Comparison of ENCODE assay signal across 1 mouse cellular context in the genomic region with DNA sequence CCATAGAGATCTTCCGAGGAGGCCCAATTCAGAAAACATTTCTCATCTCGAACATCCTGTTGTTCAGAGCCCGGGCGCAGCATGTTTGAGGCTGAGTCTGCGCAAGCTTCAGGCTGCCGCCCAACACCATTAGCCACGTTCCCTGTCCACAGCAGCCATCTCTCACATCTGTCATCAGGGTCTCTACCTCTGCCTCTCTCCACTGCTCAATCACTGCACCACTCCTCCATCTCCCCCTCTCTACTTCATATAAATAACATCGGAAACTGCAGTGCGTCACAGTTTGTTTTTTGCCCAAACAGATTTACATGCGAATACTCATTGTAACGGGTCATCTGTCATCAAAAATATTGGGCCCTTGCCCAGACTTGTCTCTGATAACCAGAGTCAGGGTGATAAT.
TF ChIP-seq lines count a peak whose summit lies in the region.

No protein-coding gene starts in this region.

TF ChIP-seq in ES-E14, 5 proteins besides CTCF, POLR2A, EP300 and RAD21 (continued from another document):
- no peak for TF ChIP-seq HCFC1 (IDR thresholded peaks at IDR 0.05; ENCODE audit: borderline replicate concordance, insufficient read depth, low read length)
- no peak for TF ChIP-seq MAFK (IDR thresholded peaks at IDR 0.05; ENCODE audit: insufficient read depth, low read depth, low read length)
- TF ChIP-seq ZNF384 (IDR thresholded peaks at IDR 0.05; ENCODE audit: low read depth, low read length) = no peak
- no peak for TF ChIP-seq CHD2 (IDR thresholded peaks at IDR 0.05; ENCODE audit: low read depth, low read length)
